Mouse (Mus musculus) erythroblast, embryonic 14.5 days (primary cell): ENCODE results near the gene Olfr292. TPM values are rescaled to one million over a fixed set of nuclear protein-coding genes. Genes with fewer than 3 reads are reported as not detected.

Experiments
- H3K27me3 ChIP-seq: 2 replicates; pipeline ENCODE4 v1.6.1; 2012; ENCODE audit warnings: inconsistent platforms; ENCODE audit not compliant: control insufficient read depth
- H3K36me3 ChIP-seq: 2 replicates; pipeline ENCODE4 v1.6.1; 2012; ENCODE audit warnings: mild to moderate bottlenecking, inconsistent platforms; ENCODE audit not compliant: control insufficient read depth
- H3K4me1 ChIP-seq: 2 replicates; pipeline ENCODE4 v1.6.1; 2012; ENCODE audit warnings: inconsistent platforms; ENCODE audit not compliant: control insufficient read depth
- H3K4me3 ChIP-seq: replicated peaks from 2 replicates; pipeline ENCODE3; 2012; ENCODE audit warnings: moderate library complexity, mild to moderate bottlenecking, inconsistent platforms
- H3K9me3 ChIP-seq: 2 replicates; pipeline ENCODE4 v1.6.1; 2012; ENCODE audit warnings: low read length, inconsistent platforms, mixed read lengths; ENCODE audit not compliant: control insufficient read depth
- GATA1 ChIP-seq: IDR thresholded peaks from 2 replicates; pipeline ENCODE4 v1.6.1; 2012; ENCODE audit warnings: low read length, inconsistent platforms, mixed read lengths
- TAL1 ChIP-seq: IDR thresholded peaks from 3 replicates; pipeline ENCODE4 v1.6.1; 2012; ENCODE audit warnings: low read length, inconsistent platforms, mixed read lengths
- polyA plus RNA-seq: library from polyadenylated mRNA; stranded (reverse); fragments of >175 nt; gene quantifications from 2 replicates; pipeline ENCODE4 v1.2.3, GENCODE M21; 2012

The Olfr292 gene
- 0.01 TPM in 1 of 2 replicates, not detected in the other for polyA plus RNA-seq

DNA sequence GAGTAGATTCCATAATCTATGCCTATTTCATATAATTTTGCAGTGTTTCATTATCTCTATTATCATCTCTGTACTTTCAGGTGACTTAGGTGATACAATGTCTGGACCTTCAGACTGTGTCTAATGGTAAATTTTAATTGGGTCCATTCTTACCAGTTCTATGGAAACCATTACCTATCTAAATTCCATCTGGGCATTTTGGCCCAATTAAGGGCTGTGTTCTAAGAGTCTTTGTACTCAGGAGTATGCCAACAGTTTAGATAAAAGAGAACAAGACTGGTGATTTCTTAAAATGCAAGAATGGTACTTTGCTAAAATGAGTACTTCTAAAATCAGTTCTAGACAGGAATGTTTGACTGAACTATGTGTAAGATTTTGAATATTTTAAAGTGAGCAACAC lies at the start of gene Olfr292:
Gene Olfr292, plus strand, starts transcription at position 301 of the 400 bp plus-strand sequence.
- H3K4me1 ChIP-seq: no peaks in the 10 kb centered on the region
- no peak within 1 kb of the TSS for H3K4me3 ChIP-seq
- H3K9me3 ChIP-seq: no peaks in the 10 kb centered on the region
- H3K27me3 ChIP-seq: no peaks in the 10 kb centered on the region
- no peak for TF ChIP-seq TAL1
- TF ChIP-seq GATA1: no peak
- no peaks in the 10 kb centered on the region for H3K36me3 ChIP-seq

DNA sequence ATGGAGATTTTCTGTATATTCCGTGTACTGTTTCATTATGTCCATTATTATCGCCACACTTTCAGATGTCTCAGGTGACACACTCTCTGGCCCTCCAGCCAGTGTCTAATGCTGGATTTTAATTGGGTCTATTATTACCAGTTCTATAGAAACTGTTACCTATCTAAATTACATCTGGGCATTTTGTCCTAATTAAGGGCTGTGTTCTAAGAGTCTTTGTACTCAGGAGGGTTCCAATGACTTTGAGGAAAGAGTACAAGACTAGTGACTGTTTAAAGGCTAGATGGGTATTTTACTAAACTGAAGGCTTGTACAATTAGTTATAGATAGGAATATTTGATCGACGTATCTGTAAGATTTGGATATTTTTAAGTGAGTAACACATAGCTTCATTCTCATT lies 39.4 kb upstream of the Olfr292 start, which contains the start of gene Olfr293:
Gene Olfr293, plus strand, starts transcription at position 301 of the 400 bp plus-strand sequence.
- no peaks in the 10 kb centered on the region for H3K36me3 ChIP-seq
- no peaks in the 10 kb centered on the region for H3K9me3 ChIP-seq
- H3K27me3 ChIP-seq: no peaks in the 10 kb centered on the region
- H3K4me1 ChIP-seq: no peaks in the 10 kb centered on the region
- no peak within 1 kb of the TSS for H3K4me3 ChIP-seq
- no peak for TF ChIP-seq TAL1
- TF ChIP-seq GATA1: no peak

DNA sequence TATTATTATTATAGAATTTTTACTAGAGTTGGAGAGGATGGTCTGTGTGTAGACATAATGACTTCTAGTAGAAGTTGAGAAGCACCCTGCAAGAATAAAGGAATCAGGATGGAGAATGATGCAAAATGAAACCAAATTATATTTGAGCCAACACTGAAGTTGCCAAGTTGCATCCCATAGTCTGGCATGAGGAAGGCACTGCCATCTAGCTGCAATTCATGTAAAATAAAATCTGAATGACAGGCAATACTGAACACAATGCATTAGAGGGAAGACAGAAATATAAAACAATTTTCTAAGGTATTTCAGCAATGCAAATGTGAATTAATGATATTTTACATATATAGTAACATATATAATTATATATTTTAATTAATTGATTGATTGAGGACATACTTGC lies 36.9 kb downstream of the Olfr292 start:
- H3K4me3 ChIP-seq: no peak overlapping the region

More for the DNA sequence above, 36.9 kb downstream of the Olfr292 start:
- Histone ChIP-seq H3K4me1 (no peaks in the 10 kb centered on the region), H3K9me3 (no peaks in the 10 kb centered on the region), H3K36me3 (no peaks in the 10 kb centered on the region), H3K27me3 (no peaks in the 10 kb centered on the region)
- TF ChIP-seq GATA1: no peak
- TF ChIP-seq TAL1: no peak

Other genes starting within 250 kb of the Olfr292 start
- not detected in 2 replicates for gene Olfr299, start 228.4 kb upstream of the Olfr292 start, polyA plus RNA-seq
- not detected in 2 replicates for gene Olfr298, start 195.8 kb upstream of the Olfr292 start, polyA plus RNA-seq
- not detected in 2 replicates for gene Olfr297, start 168.4 kb upstream of the Olfr292 start, polyA plus RNA-seq
- gene Olfr295, start 104.5 kb upstream of the Olfr292 start, polyA plus RNA-seq: not detected in 2 replicates
- not detected in 2 replicates for gene Olfr294, start 71.7 kb upstream of the Olfr292 start, polyA plus RNA-seq
- gene Olfr293, start 39.3 kb upstream of the Olfr292 start, polyA plus RNA-seq: not detected in 2 replicates
- gene Folh1, start 87.6 kb downstream of the Olfr292 start, polyA plus RNA-seq: not detected in 2 replicates
- not detected in 2 replicates for gene Vmn2r77, start 106.7 kb downstream of the Olfr292 start, polyA plus RNA-seq
- gene Vmn2r78, start 226.8 kb downstream of the Olfr292 start, polyA plus RNA-seq: not detected in 2 replicates